Mouse (Mus musculus) megakaryocyte, embryonic 14.5 days (primary cell): ENCODE measurements around the gene Hsd17b3.

Experiments used
- FLI1 ChIP-seq: IDR thresholded peaks from 2 replicates; pipeline ENCODE4 v1.6.1; 2012; ENCODE audit warnings: low read length, inconsistent platforms, mixed read lengths
- GATA1 ChIP-seq: IDR thresholded peaks from 3 replicates; pipeline ENCODE4 v1.6.1; 2012; ENCODE audit warnings: mixed read lengths, low read length, inconsistent platforms, borderline replicate concordance

GRCm38 (mm10) chr13:64050895-64051294, 38.1 kb downstream of the Hsd17b3 start:
- TF ChIP-seq GATA1 (no peak), FLI1 (no peak)
